Mouse (Mus musculus) kidney, adult 11 months (tissue): ENCODE measurements around the gene Apba1.

Experiments
- DNase-seq: peaks from one replicate; pipeline ENCODE4 v3.0.0; 2022

Gene Apba1

GRCm38 (mm10) chr19:23879862-23880261 lies 121.2 kb downstream of the Apba1 start:
- no peak for DNase-seq

GRCm38 (mm10) chr19:23886169-23886568 lies 127.5 kb downstream of the Apba1 start:
- DNase-seq: no peak

- DNase-seq: no peak
Observed at GRCm38 (mm10) chr19:23891421-23891820, 132.7 kb downstream of the Apba1 start.

- DNase-seq: no peak
Observed at GRCm38 (mm10) chr19:23892633-23893032, 133.9 kb downstream of the Apba1 start.

GRCm38 (mm10) chr19:23893093-23893889 lies 134.6 kb downstream of the Apba1 start:
- DNase-seq: peak; percentile 8

- no peak for DNase-seq
Observed at GRCm38 (mm10) chr19:23893946-23894345, 135.3 kb downstream of the Apba1 start.

- DNase-seq: no peak
Observed at GRCm38 (mm10) chr19:23894822-23895221, 136.1 kb downstream of the Apba1 start.

GRCm38 (mm10) chr19:23896915-23897314 lies 138.2 kb downstream of the Apba1 start:
- DNase-seq: no peak

GRCm38 (mm10) chr19:23898501-23898900 lies 139.8 kb downstream of the Apba1 start:
- DNase-seq: no peak

GRCm38 (mm10) chr19:23901177-23901576 lies 142.5 kb downstream of the Apba1 start:
- DNase-seq: peak; percentile 25

- DNase-seq: no peak
Observed at GRCm38 (mm10) chr19:23901768-23902167, 143.1 kb downstream of the Apba1 start.

- DNase-seq: no peak
Observed at GRCm38 (mm10) chr19:23903066-23903465, 144.4 kb downstream of the Apba1 start.

GRCm38 (mm10) chr19:23904922-23905321 lies 146.2 kb downstream of the Apba1 start:
- DNase-seq: no peak

GRCm38 (mm10) chr19:23905772-23906171 lies 147.1 kb downstream of the Apba1 start:
- no peak for DNase-seq

GRCm38 (mm10) chr19:23910345-23910744 lies 151.7 kb downstream of the Apba1 start:
- DNase-seq: no peak

- DNase-seq: no peak
Observed at GRCm38 (mm10) chr19:23919384-23920219, 160.9 kb downstream of the Apba1 start.

GRCm38 (mm10) chr19:23920220-23920544 lies 161.5 kb downstream of the Apba1 start:
- no peak for DNase-seq

GRCm38 (mm10) chr19:23922601-23923000 lies 163.9 kb downstream of the Apba1 start:
- DNase-seq: no peak

- DNase-seq: no peak
Observed at GRCm38 (mm10) chr19:23924057-23924456, 165.4 kb downstream of the Apba1 start.

GRCm38 (mm10) chr19:23924791-23925190 lies 166.1 kb downstream of the Apba1 start:
- DNase-seq: no peak

GRCm38 (mm10) chr19:23925541-23925940 lies 166.9 kb downstream of the Apba1 start:
- no peak for DNase-seq

- no peak for DNase-seq
Observed at GRCm38 (mm10) chr19:23930826-23931225, 172.1 kb downstream of the Apba1 start.

- DNase-seq: no peak
Observed at GRCm38 (mm10) chr19:23941422-23941949, 182.8 kb downstream of the Apba1 start.

GRCm38 (mm10) chr19:23942886-23943285 lies 184.2 kb downstream of the Apba1 start:
- DNase-seq: no peak
